15 mouse cellular contexts compared by ENCODE assay signal in genomic region chr11:97825971-97826370, GRCm38 (mm10). TPM values are rescaled to one million over a fixed set of nuclear protein-coding genes. Genes with fewer than 3 reads are reported as not detected.
DNase-seq lines count a peak whose midpoint lies in the region; ATAC-seq and TF ChIP-seq lines count a peak whose summit lies in the region.
"Had no signal": no experiment of that assay in that cellular context is flagged by ENCODE, and none has a peak within 500 bp of the region (broad histone marks: within the 10 kb centered on the region; RNA-seq: fewer than 3 reads in every experiment).

No protein-coding gene starts in this region.

- H3K27ac ChIP-seq in liver, postnatal 0 days (ENCODE audit: low read depth), result peak overlapping the region; percentile 74
- H3K27ac ChIP-seq: embryonic facial prominence, embryonic 15.5 days; neural tube, embryonic 12.5 days had no signal

- H3K9ac ChIP-seq in liver, postnatal 0 days (replicated peaks), result 0 out of 2 replicates have a peak overlapping the region, but pooled peaks have one; percentile 7
- H3K9ac ChIP-seq: embryonic facial prominence, embryonic 15.5 days; forebrain, postnatal 0 days; neural tube, embryonic 12.5 days had no signal

- no peaks in the 10 kb centered on the region for H3K27me3 ChIP-seq in liver, postnatal 0 days (ENCODE audit: insufficient read depth, low read length)
- H3K27me3 ChIP-seq: embryonic facial prominence, embryonic 15.5 days; neural tube, embryonic 12.5 days had no signal

- 0 out of 2 replicates have a peak overlapping the region, but pooled peaks have one; percentile 26 for H3K4me2 ChIP-seq in liver, postnatal 0 days (ENCODE audit: low read depth, low read length)
- H3K4me2 ChIP-seq: embryonic facial prominence, embryonic 15.5 days; neural tube, embryonic 12.5 days had no signal

- no peak for TF ChIP-seq CTCF in liver, postnatal 0 days (IDR thresholded peaks at IDR 0.05; ENCODE audit: low read depth)

- ATAC-seq in liver, postnatal 0 days, result no peak
- no peak for ATAC-seq in inflammation-experienced regulatory T-cells, adult 6 months
- ATAC-seq: forebrain, postnatal 0 days had no signal

- 37% methylated on average over 7 of the region's 9 CpGs for WGBS in liver, postnatal 0 days (ENCODE audit: insufficient replicate concordance)

- TF ChIP-seq EP300 in liver, postnatal 0 days (IDR thresholded peaks at IDR 0.05; ENCODE audit: low read depth), result no peak

- DNase-seq in cerebellum, adult 9-11 months, result peak; percentile 15
- DNase-seq in cerebellum, postnatal 14 days, result no peak
- DNase-seq in R1 (ENCODE audit: low read depth, low spot score), result peak; percentile 63
- peak; percentile 12 for DNase-seq in liver, postnatal 0 days
- peak; percentile 75 for DNase-seq in thymus, postnatal 14 days
- DNase-seq in frontal cortex, postnatal 10 days (ENCODE audit: low spot score in 2 of 2), result no peak
- no peak for DNase-seq in embryo, embryonic 11 days
- DNase-seq: cerebellum, postnatal 36 days; forebrain, postnatal 0 days; lung, adult 18-20 months; retina, postnatal 1 day had no signal

- H3K4me1 ChIP-seq in liver, postnatal 0 days (ENCODE audit: insufficient read depth), result peaks cover 40% of the 10 kb centered on the region

- H3K9me3 ChIP-seq in liver, postnatal 0 days (ENCODE audit: low read length), result no peaks in the 10 kb centered on the region
- H3K9me3 ChIP-seq: embryonic facial prominence, embryonic 15.5 days; neural tube, embryonic 12.5 days had no signal

- H3K36me3 ChIP-seq in liver, postnatal 0 days (replicated peaks; ENCODE audit: insufficient read depth, low read length), result peaks cover 39% of the 10 kb centered on the region

- H3K4me3 ChIP-seq in liver, postnatal 0 days (ENCODE audit: low read depth, low read length), result no peak overlapping the region
- H3K4me3 ChIP-seq: embryonic facial prominence, embryonic 15.5 days; neural tube, embryonic 12.5 days had no signal

RNA-seq across cellular contexts. Expression of gene B230217C12Rik, which starts 14.6 kb away (rescaled TPM):
- 0.25 and 0.28 TPM in 2 replicates for polyA plus RNA-seq in liver, postnatal 0 days (2015; fragmentation: Nextera tagmentation; extraction: Ambion mirVana)
- 1 to 10 TPM; 2.1 to 3.0 (median 2.3) TPM for polyA plus RNA-seq in inflammation-experienced regulatory T-cells, adult 6 months (2017; shearing (Covaris generic))

RNA-seq across cellular contexts. Expression of gene Lasp1, which starts 27.2 kb away (rescaled TPM):
- 30.0 and 32.2 TPM in 2 replicates for polyA plus RNA-seq in liver, postnatal 0 days (2015; fragmentation: Nextera tagmentation; extraction: Ambion mirVana)
- 10 to 100 TPM; 38.6 to 64.7 (median 40.7) TPM for polyA plus RNA-seq in inflammation-experienced regulatory T-cells, adult 6 months (2017; shearing (Covaris generic))

RNA-seq across cellular contexts. Expression of gene Rpl23, which starts 43.7 kb away (rescaled TPM):
- polyA plus RNA-seq in liver, postnatal 0 days (2015; fragmentation: Nextera tagmentation; extraction: Ambion mirVana), result 409 and 433 TPM in 2 replicates
- 1,000 to 10,000 TPM in 2 of 3 experiments, 100 to 1,000 TPM in 1; 686 to 1,148 (median 1,072) TPM for polyA plus RNA-seq in inflammation-experienced regulatory T-cells, adult 6 months (2017; shearing (Covaris generic))

RNA-seq across cellular contexts. Expression of gene 1700001P01Rik, which starts 50.3 kb away (rescaled TPM):
- not detected in 2 replicates for polyA plus RNA-seq in liver, postnatal 0 days (2015; fragmentation: Nextera tagmentation; extraction: Ambion mirVana)
- polyA plus RNA-seq in inflammation-experienced regulatory T-cells, adult 6 months (2017; shearing (Covaris generic)), result under 1 TPM in 1 of 3 experiments, not detected in 2; 0.56 TPM
- polyA plus RNA-seq: heart, postnatal 0 days had no signal

RNA-seq across cellular contexts. Expression of gene Fbxo47, which starts 58.0 kb away (rescaled TPM):
- polyA plus RNA-seq in liver, postnatal 0 days (2015; fragmentation: Nextera tagmentation; extraction: Ambion mirVana), result 0.26 and 0.27 TPM in 2 replicates
- 1 to 10 TPM in 1 of 3 experiments, under 1 TPM in 1, not detected in 1; 0.54 to 1.0 TPM for polyA plus RNA-seq in inflammation-experienced regulatory T-cells, adult 6 months (2017; shearing (Covaris generic))

Comparison
In these comparisons a context has a peak if more than half of its experiments do, and no peak if none do; other contexts are left out.
1. DNase-seq: peak in cerebellum, adult 9-11 months (single experiment), R1 (single experiment), liver, postnatal 0 days (single experiment) and thymus, postnatal 14 days (single experiment); none in cerebellum, postnatal 14 days (0 of 2), frontal cortex, postnatal 10 days (0 of 2) and embryo, embryonic 11 days (single experiment).